In the genomic region with DNA sequence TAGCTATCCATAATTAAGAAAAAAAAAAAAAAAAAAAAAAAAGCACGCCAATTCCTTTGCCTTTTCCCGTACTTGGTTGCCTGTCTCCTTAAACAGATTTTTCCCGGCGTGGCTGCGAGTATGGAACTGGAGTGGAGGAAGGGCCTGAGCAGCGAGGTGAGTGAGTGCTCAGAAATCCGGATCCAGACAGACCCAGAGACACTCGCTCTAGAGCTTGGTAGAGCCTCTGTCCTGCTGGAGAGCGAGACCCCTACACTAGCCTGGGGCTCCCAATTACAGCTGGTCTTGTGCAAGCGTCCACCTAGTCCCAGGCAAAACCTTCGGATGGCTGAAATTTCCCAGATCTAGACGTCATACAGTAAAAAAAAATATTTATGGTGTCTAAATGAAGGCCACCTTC, we compare ENCODE assay signal across 8 mouse cellular contexts. TPM values are rescaled to one million over a fixed set of nuclear protein-coding genes. Genes with fewer than 3 reads are reported as not detected.
A peak's percentile ranks its signal among the peaks of the same experiment; 100 is the strongest.
DNase-seq lines count a peak whose midpoint lies in the region; ATAC-seq and TF ChIP-seq lines count a peak whose summit lies in the region.

No protein-coding gene starts in this region.

- no peak for TF ChIP-seq CTCF in liver, embryonic 14.5 days (IDR thresholded peaks at IDR 0.05; ENCODE audit: low read depth)

- peak overlapping the region; percentile 92 for H3K9ac ChIP-seq in liver, embryonic 14.5 days (replicated peaks)
- H3K9ac ChIP-seq in stomach, embryonic 14.5 days (replicated peaks; ENCODE audit: low read depth, low read length): peak overlapping the region; percentile 46; the same call in 1 of the 2 replicates

- peak overlapping the region; percentile 68 for H3K4me2 ChIP-seq in liver, embryonic 14.5 days (ENCODE audit: low read depth)
- H3K4me2 ChIP-seq in stomach, embryonic 14.5 days (replicated peaks; ENCODE audit: low read depth, low read length): peak overlapping the region; percentile 94

- 0 out of 2 replicates have a peak, but pooled peaks cover 9% of the 10 kb centered on the region for H3K4me1 ChIP-seq in hindbrain, embryonic 10.5 days (replicated peaks)
- peaks cover 45 to 52% of the 10 kb centered on the region in 2 experiments for H3K4me1 ChIP-seq in liver, embryonic 14.5 days (replicated peaks; ENCODE audit: control insufficient read depth in 2 of 2, insufficient read depth in 2 of 2, low read length in 1 of 2)
- no peaks in the 10 kb centered on the region for H3K4me1 ChIP-seq in stomach, embryonic 14.5 days (ENCODE audit: control insufficient read depth, insufficient read depth, low read length)

- no peaks in the 10 kb centered on the region for H3K36me3 ChIP-seq in hindbrain, embryonic 10.5 days
- peaks cover 5% of the 10 kb centered on the region for H3K36me3 ChIP-seq in liver, embryonic 14.5 days (replicated peaks; ENCODE audit: control insufficient read depth, insufficient read depth, low read depth)
- H3K36me3 ChIP-seq in stomach, embryonic 14.5 days (ENCODE audit: control insufficient read depth, insufficient read depth, low read length): no peaks in the 10 kb centered on the region

- H3K27me3 ChIP-seq in hindbrain, embryonic 10.5 days (ENCODE audit: insufficient read depth, poor library complexity, severe bottlenecking): peaks cover 3% of the 10 kb centered on the region; the same call in 1 of the 2 replicates
- H3K27me3 ChIP-seq in liver, embryonic 14.5 days (ENCODE audit: control insufficient read depth, insufficient read depth, low read length): no peaks in the 10 kb centered on the region
- no peaks in the 10 kb centered on the region for H3K27me3 ChIP-seq in stomach, embryonic 14.5 days (ENCODE audit: control insufficient read depth, insufficient read depth, low read length)

- under 1% methylated on average over 12 of the region's 12 CpGs for WGBS in hindbrain, embryonic 10.5 days
- under 1% methylated on average over 12 of the region's 12 CpGs for WGBS in liver, embryonic 14.5 days (ENCODE audit: insufficient replicate concordance)
- 0% methylated on average over 12 of the region's 12 CpGs for WGBS in stomach, embryonic 14.5 days

- peak overlapping the region; percentile 85 for H3K4me3 ChIP-seq in hindbrain, embryonic 10.5 days
- H3K4me3 ChIP-seq in liver, embryonic 14.5 days (ENCODE audit: insufficient read depth in 1 of 2, low read depth in 2 of 2, low read length in 2 of 2): peak overlapping the region; percentile 82 to 97
- peak overlapping the region; percentile 66 for H3K4me3 ChIP-seq in stomach, embryonic 14.5 days (ENCODE audit: low read depth, low read length)

- peak; percentile 82 for ATAC-seq in frontal cortex, adult (ENCODE audit: low TSS enrichment)
- peak; percentile 36 for ATAC-seq in liver, embryonic 14.5 days (ENCODE audit: insufficient read depth)
- ATAC-seq in stomach, embryonic 14.5 days (ENCODE audit: insufficient number of reproducible peaks, insufficient read depth, low FRiP score, low read depth): peak; percentile 64

- no peaks in the 10 kb centered on the region for H3K9me3 ChIP-seq in hindbrain, embryonic 10.5 days
- no peaks in the 10 kb centered on the region for H3K9me3 ChIP-seq in liver, embryonic 14.5 days (ENCODE audit: control insufficient read depth, low read length)
- H3K9me3 ChIP-seq in stomach, embryonic 14.5 days (ENCODE audit: control insufficient read depth, low read depth, low read length): no peaks in the 10 kb centered on the region

- H3K27ac ChIP-seq in hindbrain, embryonic 10.5 days: peak overlapping the region; percentile 86
- H3K27ac ChIP-seq in liver, embryonic 14.5 days: peak overlapping the region; percentile 65
- peak overlapping the region; percentile 39; the same call in 1 of the 2 replicates for H3K27ac ChIP-seq in stomach, embryonic 14.5 days (ENCODE audit: low read length)

- no peak for DNase-seq in frontal cortex, postnatal 14 days (ENCODE audit: low spot score in 2 of 2)
- peak; percentile 73 for DNase-seq in 3T3-L1 (ENCODE audit: low read depth, low spot score)
- DNase-seq in c-Kit-positive CD71-positive TER-119-positive erythroid progenitor cells, embryonic 14.5 days (ENCODE audit: low spot score): peak; percentile 44
- DNase-seq in hindbrain, embryonic 10.5 days (ENCODE audit: low spot score): no peak
- no peak for DNase-seq in liver, embryonic 14.5 days (ENCODE audit: low read depth in 3 of 3, low spot score in 3 of 3)
- no peak for DNase-seq in ovary, postnatal 14 days (ENCODE audit: low spot score)

- TF ChIP-seq EP300 in liver, embryonic 14.5 days (IDR thresholded peaks at IDR 0.05; ENCODE audit: low read depth): no peak

RNA-seq across cellular contexts. Expression of a gene that starts 0.6 kb away (rescaled TPM):
- 51.6 and 58.7 TPM in 2 replicates for polyA plus RNA-seq in hindbrain, embryonic 10.5 days (2016; fragmentation: Nextera tagmentation; extraction: Ambion mirVana)
- 70.0 and 103 TPM in 2 replicates for polyA plus RNA-seq in liver, embryonic 14.5 days (2012; rRNA removed)
- 309 and 341 TPM in 2 replicates for polyA plus RNA-seq in liver, embryonic 14.5 days (2014; fragmentation: Nextera tagmentation; extraction: Ambion mirVana)
- polyA plus RNA-seq in stomach, embryonic 14.5 days (2014; fragmentation: Nextera tagmentation; extraction: Ambion mirVana): 78.0 and 100 TPM in 2 replicates

Comparison
In these comparisons a context has a peak if more than half of its experiments do, and no peak if none do; other contexts are left out.
1. DNase-seq: peak in 3T3-L1 (single experiment) and c-Kit-positive CD71-positive TER-119-positive erythroid progenitor cells, embryonic 14.5 days (single experiment); none in frontal cortex, postnatal 14 days (0 of 2), hindbrain, embryonic 10.5 days (single experiment), liver, embryonic 14.5 days (0 of 3) and ovary, postnatal 14 days (single experiment).
2. Peak in every context shown above with its lines, with median percentiles within 50 percentile points of each other: ATAC-seq, H3K27ac ChIP-seq and H3K4me3 ChIP-seq.